Mouse (Mus musculus) cerebellum, adult 2 months (tissue): ENCODE data around the gene H2-DMb1.

Experiments used
- CTCF ChIP-seq: fragments of 200-500 bp; IDR thresholded peaks from 2 replicates; pipeline ENCODE4 v1.5.1; 2011; ENCODE audit warnings: low read depth, mild to moderate bottlenecking, control low read depth, low read length, moderate library complexity, borderline replicate concordance; ENCODE audit not compliant: insufficient read depth
- POLR2A ChIP-seq: fragments of 200-500 bp; IDR thresholded peaks from 2 replicates; pipeline ENCODE4 v1.6.1; 2011; ENCODE audit warnings: low read length, control low read depth, borderline replicate concordance; ENCODE audit not compliant: insufficient read depth

- TF ChIP-seq CTCF (peak; percentile 71), POLR2A (no peak)
These were observed 51.6 kb downstream of the H2-DMb1 start for GRCm38 (mm10) chr17:34204303-34205010.
